Mouse (Mus musculus): ENCODE data around the gene Apln.

The Apln gene

GRCm38 (mm10) chrX:48034144-48035113 is at the start of gene Apln:
Apln (minus strand) TSS chrX:48034853.
- no peak for DNase-seq

- no peak for DNase-seq
Measured at GRCm38 (mm10) chrX:48082364-48082763, 47.7 kb upstream of the Apln start.

- DNase-seq = no peak
Measured at GRCm38 (mm10) chrX:48076806-48077425, 42.3 kb upstream of the Apln start.

- no peak for DNase-seq
Measured at GRCm38 (mm10) chrX:48074691-48075090, 40.0 kb upstream of the Apln start.

GRCm38 (mm10) chrX:48072401-48072800 is 37.7 kb upstream of the Apln start:
- DNase-seq = no peak

- no peak for DNase-seq
Measured at GRCm38 (mm10) chrX:48071961-48072360, 37.3 kb upstream of the Apln start.

GRCm38 (mm10) chrX:48066891-48067290 is 32.2 kb upstream of the Apln start:
- no peak for DNase-seq

GRCm38 (mm10) chrX:48064166-48064853 is 29.7 kb upstream of the Apln start:
- no peak for DNase-seq

GRCm38 (mm10) chrX:48062481-48062880 is 27.8 kb upstream of the Apln start:
- no peak for DNase-seq

GRCm38 (mm10) chrX:48054186-48055015 is 19.7 kb upstream of the Apln start:
- peak in 1 of 2 experiments; percentile 19 for DNase-seq

GRCm38 (mm10) chrX:48053743-48054142 is 19.1 kb upstream of the Apln start:
- no peak for DNase-seq

- DNase-seq = no peak
Measured at GRCm38 (mm10) chrX:48046315-48046714, 11.7 kb upstream of the Apln start.

GRCm38 (mm10) chrX:48044261-48044660 is 9.6 kb upstream of the Apln start:
- no peak for DNase-seq

GRCm38 (mm10) chrX:48042748-48043147 is 8.1 kb upstream of the Apln start:
- DNase-seq = no peak

GRCm38 (mm10) chrX:48040379-48040778 is 5.7 kb upstream of the Apln start:
- DNase-seq = no peak

- DNase-seq = no peak
Measured at GRCm38 (mm10) chrX:48033766-48034143, 898 bp downstream of the Apln start.

GRCm38 (mm10) chrX:48033024-48033423 is 1.6 kb downstream of the Apln start:
- no peak for DNase-seq

- no peak for DNase-seq
Measured at GRCm38 (mm10) chrX:48031866-48032265, 2.8 kb downstream of the Apln start.

- no peak for DNase-seq
Measured at GRCm38 (mm10) chrX:48030593-48030992, 4.1 kb downstream of the Apln start.

- no peak for DNase-seq
Measured at GRCm38 (mm10) chrX:48022811-48023210, 11.8 kb downstream of the Apln start.

GRCm38 (mm10) chrX:48019940-48020339 is 14.7 kb downstream of the Apln start:
- DNase-seq = peak; percentile 29 to 31

GRCm38 (mm10) chrX:48019359-48019758 is 15.3 kb downstream of the Apln start:
- DNase-seq = no peak

All from thymus, adult 18-20 months (tissue).